Mouse (Mus musculus) midbrain, embryonic 12.5 days (tissue): ENCODE data around the gene Ntrk3. TPM values are rescaled to one million over a fixed set of nuclear protein-coding genes. Genes with fewer than 3 reads are reported as not detected.

Experiments used
- ATAC-seq: fragments of 200-750 bp; cut with Nextera tagmentation; 2 replicates; pipeline ENCODE4 v1.8.0; 2017; ENCODE audit warnings: low read depth, moderate TSS enrichment, moderate library complexity; ENCODE audit not compliant: low FRiP score
- H3K27ac ChIP-seq: fragments of 300-500 bp; sonication (generic); replicated peaks from 2 replicates; pipeline ENCODE4 v1.5.1; 2016; ENCODE audit warnings: mild to moderate bottlenecking
- H3K27me3 ChIP-seq: fragments of 300-500 bp; sonication (generic); 2 replicates; pipeline ENCODE4 v1.6.1; 2016; ENCODE audit warnings: mild to moderate bottlenecking
- H3K36me3 ChIP-seq: fragments of 300-500 bp; sonication (generic); 2 replicates; pipeline ENCODE4 v1.6.1; 2016
- H3K4me1 ChIP-seq: fragments of 300-500 bp; sonication (generic); 2 replicates; pipeline ENCODE4 v1.6.1; 2016
- H3K4me2 ChIP-seq: fragments of 300-500 bp; sonication (generic); replicated peaks from 2 replicates; pipeline ENCODE4 v1.6.1; 2016; ENCODE audit warnings: mild to moderate bottlenecking, moderate library complexity
- H3K4me3 ChIP-seq: fragments of 300-500 bp; sonication (generic); 2 replicates; pipeline ENCODE4 v1.5.1; 2016; ENCODE audit warnings: mild to moderate bottlenecking
- H3K9ac ChIP-seq: fragments of 300-500 bp; sonication (generic); replicated peaks from 2 replicates; pipeline ENCODE4 v1.6.1; 2016; ENCODE audit warnings: mild to moderate bottlenecking, moderate library complexity
- H3K9me3 ChIP-seq: fragments of 300-500 bp; sonication (generic); 2 replicates; pipeline ENCODE4 v1.6.1; 2016; ENCODE audit warnings: mild to moderate bottlenecking
- WGBS: fragments of 180-500 bp; shearing (Covaris S2); methylation state at CpG from one replicate; pipeline ENCODE4 v1.1.7; 2016; 5-methylcytosine and 5-hydroxymethylcytosine counted together
- polyA plus RNA-seq: library from polyadenylated mRNA; unstranded; fragments of >200 nt; fragmentation: Nextera tagmentation; extraction: Ambion mirVana; gene quantifications from 2 replicates; pipeline ENCODE4 v1.2.1, GENCODE M21; 2016

Gene Ntrk3
- polyA plus RNA-seq, 1 experiment from 2014 or later: 9.3 TPM

DNA sequence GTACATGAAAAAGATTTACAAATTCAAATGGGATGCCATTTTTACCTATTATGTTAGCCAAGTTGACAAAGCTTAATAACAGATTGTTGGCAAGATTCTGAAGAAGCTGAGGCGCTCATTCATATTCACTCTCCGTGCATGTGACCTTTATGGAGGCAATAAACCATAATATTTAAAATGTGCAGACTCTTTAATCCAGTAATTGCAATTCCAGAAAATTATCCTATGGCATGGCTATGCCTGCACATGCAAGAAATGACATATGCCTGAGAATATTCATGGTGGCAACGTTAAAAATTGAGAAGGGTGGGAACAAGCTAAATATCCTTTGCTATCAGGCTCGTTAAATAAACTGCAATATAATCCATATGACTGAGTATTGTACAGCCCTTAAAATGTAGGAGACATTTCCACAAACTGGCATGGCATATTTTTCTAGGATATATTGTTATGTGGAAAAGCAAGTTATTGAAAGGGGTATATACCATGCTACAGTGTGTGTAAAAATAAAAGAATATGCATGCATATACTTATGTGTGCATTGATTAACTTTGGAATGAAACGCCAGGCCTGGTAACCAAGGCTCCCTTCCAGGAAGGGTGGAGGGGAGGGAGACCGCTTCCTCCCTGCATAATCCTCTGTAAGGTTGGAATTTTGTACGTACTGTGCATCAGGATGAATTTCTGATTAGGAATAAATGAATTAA, 16.1 kb upstream of the Ntrk3 start:
- Histone ChIP-seq H3K9ac (no peak overlapping the region), H3K4me1 (no peaks in the 10 kb centered on the region), H3K27ac (no peak overlapping the region), H3K4me3 (no peak overlapping the region), H3K9me3 (no peaks in the 10 kb centered on the region), H3K4me2 (no peak overlapping the region), H3K27me3 (no peaks in the 10 kb centered on the region), H3K36me3 (no peaks in the 10 kb centered on the region)
- 77% methylated on average over 7 of the region's 7 CpGs for WGBS
- no peak for ATAC-seq

DNA sequence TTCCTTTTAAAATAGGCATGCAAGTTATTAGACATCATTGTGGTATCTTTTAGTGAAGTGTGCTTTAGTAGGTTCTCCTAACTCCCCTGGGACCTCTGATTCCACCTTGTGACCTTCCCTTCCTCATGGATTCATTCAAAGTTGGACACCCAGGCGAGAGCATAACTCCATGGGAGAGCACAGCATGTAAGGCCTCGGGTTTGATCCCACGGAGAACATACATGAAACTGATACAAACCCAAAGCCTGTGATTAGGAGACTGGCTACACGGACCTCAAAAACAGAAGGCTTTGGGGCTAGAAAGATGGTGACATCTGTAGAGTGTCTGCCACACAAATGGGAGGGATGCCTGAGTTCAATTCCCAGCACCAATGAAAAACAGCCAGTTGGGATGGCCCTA, 15.1 kb upstream of the Ntrk3 start:
- Histone ChIP-seq H3K9ac (no peak overlapping the region), H3K27me3 (no peaks in the 10 kb centered on the region), H3K36me3 (no peaks in the 10 kb centered on the region), H3K4me2 (no peak overlapping the region), H3K4me1 (no peaks in the 10 kb centered on the region), H3K9me3 (no peaks in the 10 kb centered on the region), H3K4me3 (no peak overlapping the region), H3K27ac (no peak overlapping the region)
- 91% methylated on average over 4 of the region's 4 CpGs for WGBS
- ATAC-seq: no peak

DNA sequence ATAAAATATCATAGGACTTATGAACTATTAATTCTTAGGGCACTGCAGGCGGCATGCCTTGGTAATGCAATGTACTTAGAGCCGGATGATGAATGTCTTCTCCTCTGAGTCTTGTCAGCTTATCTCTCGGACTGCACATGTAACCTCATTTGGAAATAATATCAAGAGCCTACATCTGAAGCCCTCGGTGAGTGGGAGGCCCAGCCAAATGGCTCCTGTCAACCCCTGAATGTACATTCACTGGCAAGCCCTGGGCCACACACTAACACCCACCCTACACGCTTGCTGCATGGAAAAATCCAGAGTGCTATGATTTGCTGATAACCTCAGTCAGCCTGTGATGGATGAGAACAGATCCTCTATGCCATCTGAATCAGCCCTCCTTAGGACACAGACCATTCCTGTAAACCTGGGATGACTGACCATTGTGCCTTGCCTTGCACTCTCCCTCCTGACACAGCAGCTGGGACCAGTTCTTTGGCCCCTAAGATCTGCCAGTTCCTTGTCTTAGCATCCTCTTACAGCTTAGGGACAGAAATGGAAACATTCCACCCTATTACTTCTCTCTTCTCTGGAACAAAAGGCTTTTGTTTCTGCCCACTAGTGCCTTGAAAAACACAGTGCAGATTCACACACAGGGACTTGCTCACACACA, 6.0 kb upstream of the Ntrk3 start:
- no peaks in the 10 kb centered on the region for H3K4me1 ChIP-seq
- 85% methylated on average over 5 of the region's 5 CpGs for WGBS
- H3K27ac ChIP-seq: no peak overlapping the region
- no peak overlapping the region for H3K4me2 ChIP-seq
- no peak for ATAC-seq
- H3K9me3 ChIP-seq: no peaks in the 10 kb centered on the region
- no peak overlapping the region for H3K9ac ChIP-seq
- H3K36me3 ChIP-seq: no peaks in the 10 kb centered on the region
- no peak overlapping the region for H3K4me3 ChIP-seq
- no peaks in the 10 kb centered on the region for H3K27me3 ChIP-seq

- no peak overlapping the region for H3K9ac ChIP-seq
- H3K27ac ChIP-seq: no peak overlapping the region
- H3K27me3 ChIP-seq: no peaks in the 10 kb centered on the region
- no peak overlapping the region for H3K4me2 ChIP-seq
- no peaks in the 10 kb centered on the region for H3K36me3 ChIP-seq
- ATAC-seq: no peak
- H3K4me3 ChIP-seq: no peak overlapping the region
- 87% methylated on average over 8 of the region's 8 CpGs for WGBS
- H3K9me3 ChIP-seq: no peaks in the 10 kb centered on the region
- H3K4me1 ChIP-seq: no peaks in the 10 kb centered on the region
These were observed 1.7 kb upstream of the Ntrk3 start for GRCm38 (mm10) chr7:78739351-78740000.

DNA sequence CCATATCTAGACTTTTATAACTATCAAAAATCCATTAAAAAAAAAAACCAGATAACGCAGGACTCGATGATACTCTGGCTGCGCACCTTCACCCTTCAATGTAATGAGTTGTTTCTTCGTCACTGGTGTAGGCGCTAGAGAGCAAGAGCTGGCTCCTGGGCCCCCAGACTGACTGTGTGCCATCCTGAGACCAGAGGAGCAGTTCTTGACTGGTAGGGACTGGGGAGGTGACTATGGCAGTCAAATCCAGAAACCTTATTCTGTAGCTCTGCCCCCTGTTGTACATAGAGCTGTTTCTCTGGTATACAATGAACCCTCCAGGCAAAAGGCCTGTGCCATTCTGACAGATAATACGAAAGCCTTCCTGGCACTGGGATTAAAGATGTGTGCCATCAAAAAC, 616 bp downstream of the Ntrk3 start:
- Histone ChIP-seq H3K36me3 (no peaks in the 10 kb centered on the region), H3K4me3 (no peak overlapping the region), H3K4me2 (no peak overlapping the region), H3K27me3 (no peaks in the 10 kb centered on the region), H3K9ac (no peak overlapping the region), H3K27ac (no peak overlapping the region), H3K4me1 (no peaks in the 10 kb centered on the region), H3K9me3 (no peaks in the 10 kb centered on the region)
- no peak for ATAC-seq
- WGBS: 89% methylated on average over 6 of the region's 6 CpGs

DNA sequence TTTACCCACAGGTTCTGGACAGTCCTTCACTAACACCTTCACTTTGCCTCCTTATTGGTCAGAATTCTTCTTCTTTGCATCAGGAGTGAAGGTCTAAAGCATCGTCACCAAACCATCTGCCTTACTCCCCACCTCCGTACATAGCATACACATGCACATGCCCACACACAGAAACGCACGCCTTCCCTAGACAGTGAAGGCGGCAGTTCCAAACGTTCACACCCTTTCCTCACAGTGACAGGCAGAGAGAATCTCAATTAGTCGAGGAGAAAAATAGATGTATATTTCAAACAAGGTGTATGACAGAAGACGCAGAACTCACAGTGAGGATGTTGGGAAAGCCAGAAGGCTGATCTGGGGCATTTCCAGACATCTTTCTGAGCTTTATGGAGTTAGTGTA, 6.4 kb downstream of the Ntrk3 start:
- ATAC-seq: no peak
- no peaks in the 10 kb centered on the region for H3K4me1 ChIP-seq
- WGBS: 83% methylated on average over 8 of the region's 8 CpGs
- H3K36me3 ChIP-seq: no peaks in the 10 kb centered on the region
- no peak overlapping the region for H3K27ac ChIP-seq
- no peaks in the 10 kb centered on the region for H3K27me3 ChIP-seq
- no peaks in the 10 kb centered on the region for H3K9me3 ChIP-seq
- no peak overlapping the region for H3K4me3 ChIP-seq
- no peak overlapping the region for H3K4me2 ChIP-seq
- H3K9ac ChIP-seq: no peak overlapping the region

GRCm38 (mm10) chr7:78724591-78724990, 13.2 kb downstream of the Ntrk3 start:
- peaks cover 3% of the 10 kb centered on the region; the same call in 1 of the 2 replicates for H3K4me1 ChIP-seq
- no peak overlapping the region for H3K4me3 ChIP-seq
- ATAC-seq: no peak
- H3K27me3 ChIP-seq: no peaks in the 10 kb centered on the region
- no peak overlapping the region for H3K9ac ChIP-seq
- WGBS: 64% methylated on average over 4 of the region's 4 CpGs
- H3K4me2 ChIP-seq: no peak overlapping the region
- no peak overlapping the region for H3K27ac ChIP-seq
- no peaks in the 10 kb centered on the region for H3K9me3 ChIP-seq
- no peaks in the 10 kb centered on the region for H3K36me3 ChIP-seq

GRCm38 (mm10) chr7:78722051-78722450, 15.8 kb downstream of the Ntrk3 start:
- no peak overlapping the region for H3K27ac ChIP-seq
- no peak for ATAC-seq

DNA sequence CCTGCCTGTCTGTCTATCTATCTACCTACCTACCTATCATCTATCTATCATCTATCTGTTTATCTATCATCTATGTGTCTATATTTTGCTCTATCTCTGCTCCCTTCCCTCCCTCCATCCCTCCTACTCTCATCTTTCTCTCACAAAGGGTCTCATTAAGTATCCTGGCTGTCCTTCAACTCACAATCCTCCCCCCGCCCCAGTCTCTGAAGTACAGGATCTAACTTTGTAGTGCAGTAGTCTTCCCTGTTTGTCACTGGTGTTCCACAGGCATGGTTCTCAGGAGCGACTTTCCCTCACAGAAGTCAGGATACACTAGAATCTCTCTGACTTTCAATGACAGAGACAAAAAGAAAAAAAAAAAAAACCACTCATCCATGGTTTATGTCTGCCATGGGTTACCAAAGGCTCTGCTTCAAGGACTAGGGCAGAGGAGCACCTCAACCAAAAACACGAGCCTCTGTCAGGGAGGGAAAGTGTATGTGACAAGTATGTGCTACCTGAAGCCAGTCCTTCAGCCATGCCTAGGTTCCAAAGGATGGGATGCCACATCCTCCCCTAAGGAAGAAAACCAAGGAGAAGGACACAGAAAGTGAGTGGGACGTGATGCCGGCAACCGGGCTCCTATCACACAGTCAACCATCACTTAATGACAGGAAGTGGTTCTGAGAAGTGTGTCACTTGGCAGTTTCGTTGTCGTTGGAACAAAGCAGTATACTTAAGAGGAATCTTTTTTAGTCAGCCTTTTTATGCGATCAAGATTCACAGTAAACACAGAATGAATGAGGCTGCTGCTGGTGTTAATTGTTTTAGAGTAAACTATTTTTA, 16.6 kb downstream of the Ntrk3 start:
- Histone ChIP-seq H3K4me3 (no peak overlapping the region), H3K9ac (no peak overlapping the region), H3K27ac (no peak overlapping the region), H3K27me3 (no peaks in the 10 kb centered on the region), H3K9me3 (no peaks in the 10 kb centered on the region), H3K4me2 (no peak overlapping the region), H3K4me1 (peaks cover 3% of the 10 kb centered on the region; the same call in 1 of the 2 replicates), H3K36me3 (no peaks in the 10 kb centered on the region)
- WGBS: 92% methylated on average over 9 of the region's 9 CpGs
- ATAC-seq: no peak

More at GRCm38 (mm10) chr7:78722051-78722450, 15.8 kb downstream of the Ntrk3 start:
- H3K36me3 ChIP-seq: no peaks in the 10 kb centered on the region
- H3K9me3 ChIP-seq: no peaks in the 10 kb centered on the region
- H3K9ac ChIP-seq: no peak overlapping the region
- H3K4me2 ChIP-seq: no peak overlapping the region
- WGBS: 98% methylated on average over 4 of the region's 4 CpGs
- H3K27me3 ChIP-seq: no peaks in the 10 kb centered on the region
- peaks cover 3% of the 10 kb centered on the region; the same call in 1 of the 2 replicates for H3K4me1 ChIP-seq
- H3K4me3 ChIP-seq: no peak overlapping the region

DNA sequence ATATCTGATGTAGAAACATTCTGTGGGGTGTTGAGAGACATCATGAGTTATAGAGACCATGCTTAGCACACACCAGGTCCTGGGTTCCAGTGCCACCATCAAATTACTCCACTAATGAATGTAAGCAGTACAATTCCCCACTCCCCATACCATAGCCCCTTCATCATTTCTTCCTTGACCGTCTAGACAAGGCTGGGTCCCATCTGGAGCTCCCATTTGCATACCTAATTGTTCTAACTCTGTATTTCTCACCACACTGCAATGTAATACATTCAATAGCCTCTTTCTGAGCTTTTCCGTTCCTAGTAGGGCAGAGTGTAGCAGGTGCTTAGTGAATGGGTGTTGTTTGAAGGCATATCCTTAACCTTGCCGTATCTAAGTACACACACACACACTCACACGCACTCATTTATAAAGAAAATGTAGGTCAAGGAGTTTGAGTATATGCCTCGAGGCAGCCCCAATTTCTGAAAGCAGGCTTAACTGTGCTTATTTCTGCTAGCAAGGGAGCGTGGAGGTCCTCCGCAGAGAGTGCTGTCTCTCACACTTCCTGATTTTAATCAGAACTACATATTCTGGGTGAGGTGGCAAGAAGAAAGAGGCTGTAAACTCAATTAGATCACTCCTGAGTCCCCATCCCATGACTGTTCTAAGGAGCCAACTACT, 17.9 kb downstream of the Ntrk3 start:
- no peak for ATAC-seq
- Histone ChIP-seq H3K4me2 (no peak overlapping the region), H3K4me1 (no peaks in the 10 kb centered on the region; the same call in 1 of the 2 replicates), H3K27ac (no peak overlapping the region), H3K27me3 (no peaks in the 10 kb centered on the region), H3K36me3 (no peaks in the 10 kb centered on the region), H3K4me3 (no peak overlapping the region), H3K9ac (no peak overlapping the region), H3K9me3 (no peaks in the 10 kb centered on the region)
- 71% methylated on average over 7 of the region's 7 CpGs for WGBS

GRCm38 (mm10) chr7:78719117-78719516, 18.7 kb downstream of the Ntrk3 start:
- no peak overlapping the region for H3K4me2 ChIP-seq
- no peaks in the 10 kb centered on the region for H3K36me3 ChIP-seq
- no peak for ATAC-seq
- no peaks in the 10 kb centered on the region for H3K27me3 ChIP-seq
- 85% methylated on average over 5 of the region's 5 CpGs for WGBS
- H3K4me3 ChIP-seq: no peak overlapping the region
- no peak overlapping the region for H3K27ac ChIP-seq
- H3K4me1 ChIP-seq: no peaks in the 10 kb centered on the region
- H3K9ac ChIP-seq: no peak overlapping the region
- H3K9me3 ChIP-seq: no peaks in the 10 kb centered on the region
